ENCODE assay signal across 7 mouse cellular contexts in the genomic region with DNA sequence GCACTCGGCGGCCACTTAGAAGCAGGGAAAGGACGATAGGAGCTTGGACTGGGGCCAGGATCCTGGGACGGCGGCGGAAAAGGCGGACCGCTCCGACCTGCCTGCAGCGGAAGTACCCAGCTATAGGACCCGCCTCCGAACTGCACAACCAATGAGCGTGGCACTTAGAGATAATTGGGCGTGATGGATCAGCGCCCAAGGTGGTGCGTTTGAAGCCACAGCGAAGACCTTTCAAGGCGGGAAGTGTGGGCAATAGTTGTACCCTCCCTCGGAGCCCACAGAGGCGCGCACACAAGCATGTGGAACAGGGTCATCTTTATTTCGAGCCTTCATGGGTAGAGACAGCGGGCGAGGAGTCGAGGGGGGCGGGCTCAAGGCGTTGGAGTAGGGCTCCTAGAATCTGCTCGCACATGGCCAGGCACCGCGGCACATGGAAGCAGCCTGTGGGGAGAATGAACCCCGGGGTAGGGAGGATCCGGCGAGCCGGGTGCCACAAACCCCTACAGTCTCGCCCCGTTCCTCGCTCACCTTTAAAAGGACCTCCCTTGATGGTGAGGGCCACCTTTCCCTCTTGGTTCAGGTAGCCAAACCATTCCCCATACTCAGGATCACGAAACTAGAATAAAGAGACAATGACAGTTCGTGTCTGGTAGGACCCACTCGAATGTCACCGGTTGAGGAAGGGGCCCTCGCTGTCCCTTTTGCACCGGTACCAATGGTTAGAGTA. TPM values are rescaled to one million over a fixed set of nuclear protein-coding genes. Genes with fewer than 3 reads are reported as not detected.
A peak's percentile ranks its signal among the peaks of the same experiment; 100 is the strongest.
DNase-seq lines count a peak whose midpoint lies in the region; ATAC-seq and TF ChIP-seq lines count a peak whose summit lies in the region.

A gene (minus strand): TSS at position 48 of the 727 bp plus-strand sequence.
A gene (minus strand): TSS at position 122 of the 727 bp plus-strand sequence.

- peak; percentile 97 for ATAC-seq in intestine, embryonic 15.5 days

- intact Hi-C loops in left cerebral cortex, postnatal 25 days (cut with DNase I) = loop anchor here (2.0 kb wide), 1 partner anchor 123 kb away; no protein-coding TSS in a partner anchor

- H3K9ac ChIP-seq in intestine, embryonic 15.5 days = peak within 1 kb of the TSS; percentile 59

- no peaks in the 10 kb centered on the region for H3K9me3 ChIP-seq in intestine, embryonic 15.5 days
- no peaks in the 10 kb centered on the region; the same call in 1 of the 2 replicates for H3K9me3 ChIP-seq in midbrain, embryonic 10.5 days (replicated peaks)

- H3K27me3 ChIP-seq in intestine, embryonic 15.5 days (replicated peaks) = no peaks in the 10 kb centered on the region
- no peaks in the 10 kb centered on the region for H3K27me3 ChIP-seq in midbrain, embryonic 10.5 days (ENCODE audit: low read depth, poor library complexity, severe bottlenecking)
- H3K27me3 ChIP-seq in small intestine, adult 2 months (ENCODE audit: control insufficient read depth, insufficient read depth, low read length) = no peaks in the 10 kb centered on the region

- H3K27ac ChIP-seq in intestine, embryonic 15.5 days = peak within 1 kb of the TSS; percentile 83
- H3K27ac ChIP-seq in midbrain, embryonic 10.5 days (replicated peaks) = peak within 1 kb of the TSS; percentile 88
- peak within 1 kb of the TSS; percentile 75 for H3K27ac ChIP-seq in small intestine, adult 2 months (ENCODE audit: insufficient read depth, low read depth, low read length)

- no peak for TF ChIP-seq POLR2A in small intestine, adult 2 months (IDR thresholded peaks at IDR 0.05; ENCODE audit: low read depth, low read length)

- peak; percentile 93 for DNase-seq in adrenal gland, adult 2 months
- peak; percentile 91 for DNase-seq in embryo, embryonic 11 days
- DNase-seq in gastrocnemius, postnatal 25 days = peak; percentile 86
- peak; percentile 78 to 91 for DNase-seq in left cerebral cortex, postnatal 25 days (ENCODE audit: low spot score in 2 of 2)
- DNase-seq in midbrain, embryonic 10.5 days (ENCODE audit: low spot score) = peak; percentile 85

- no peaks in the 10 kb centered on the region for H3K36me3 ChIP-seq in intestine, embryonic 15.5 days
- H3K36me3 ChIP-seq in midbrain, embryonic 10.5 days = peaks cover 32% of the 10 kb centered on the region
- peaks cover 9% of the 10 kb centered on the region for H3K36me3 ChIP-seq in small intestine, adult 2 months (ENCODE audit: control insufficient read depth, insufficient read depth, low read length)

- H3K4me2 ChIP-seq in intestine, embryonic 15.5 days (replicated peaks) = peak within 1 kb of the TSS; percentile 67

- H3K4me3 ChIP-seq in intestine, embryonic 15.5 days (replicated peaks) = peak within 1 kb of the TSS; percentile 51
- peak within 1 kb of the TSS; percentile 66 for H3K4me3 ChIP-seq in midbrain, embryonic 10.5 days
- peak within 1 kb of the TSS; percentile 93 for H3K4me3 ChIP-seq in small intestine, adult 2 months (ENCODE audit: low read depth, low read length)

- TF ChIP-seq CTCF in small intestine, adult 2 months (IDR thresholded peaks at IDR 0.05; ENCODE audit: extremely low read depth, insufficient read length, insufficient replicate concordance, low read depth, low read length) = no peak

- 22% methylated on average over 43 of the region's 43 CpGs for WGBS in intestine, embryonic 15.5 days
- 16% methylated on average over 43 of the region's 43 CpGs for WGBS in midbrain, embryonic 10.5 days
- 15% methylated on average over 43 of the region's 43 CpGs for WGBS in small intestine, adult 2 months

- no peaks in the 10 kb centered on the region for H3K4me1 ChIP-seq in intestine, embryonic 15.5 days (replicated peaks)
- H3K4me1 ChIP-seq in midbrain, embryonic 10.5 days = peaks cover 7% of the 10 kb centered on the region
- H3K4me1 ChIP-seq in small intestine, adult 2 months (ENCODE audit: control insufficient read depth, insufficient read depth, insufficient read length, low read length) = no peaks in the 10 kb centered on the region

RNA-seq across cellular contexts. Expression of the first gene that starts in this region (rescaled TPM):
- total RNA-seq in adrenal gland, adult 2 months (2021) = 1 to 10 TPM; 3.2 to 4.0 TPM
- 9.9 and 11.1 TPM in 2 replicates for polyA plus RNA-seq in adrenal gland, adult 2 months (2012; rRNA removed)
- total RNA-seq in gastrocnemius, postnatal 25 days (2021) = 1 to 10 TPM in 1 of 2 experiments, under 1 TPM in 1; 0.41 to 1.6 TPM
- polyA plus RNA-seq in intestine, embryonic 15.5 days (2015; fragmentation: Nextera tagmentation; extraction: Ambion mirVana) = 3.7 and 4.1 TPM in 2 replicates
- total RNA-seq in left cerebral cortex, postnatal 25 days (2021) = 1 to 10 TPM; 3.6 to 4.7 TPM
- polyA plus RNA-seq in midbrain, embryonic 10.5 days (2016; fragmentation: Nextera tagmentation; extraction: Ambion mirVana) = 1.9 and 2.7 TPM in 2 replicates
- polyA plus RNA-seq in small intestine, adult 2 months (2012; rRNA removed) = 16.7 and 22.9 TPM in 2 replicates

RNA-seq across cellular contexts. Expression of the second gene that starts in this region (rescaled TPM):
- 10 to 100 TPM; 69.6 to 93.8 TPM for total RNA-seq in adrenal gland, adult 2 months (2021)
- polyA plus RNA-seq in adrenal gland, adult 2 months (2012; rRNA removed) = 53.6 and 56.1 TPM in 2 replicates
- total RNA-seq in gastrocnemius, postnatal 25 days (2021) = 10 to 100 TPM; 59.1 to 60.5 TPM
- 163 and 169 TPM in 2 replicates for polyA plus RNA-seq in intestine, embryonic 15.5 days (2015; fragmentation: Nextera tagmentation; extraction: Ambion mirVana)
- 10 to 100 TPM; 45.4 to 53.4 TPM for total RNA-seq in left cerebral cortex, postnatal 25 days (2021)
- polyA plus RNA-seq in midbrain, embryonic 10.5 days (2016; fragmentation: Nextera tagmentation; extraction: Ambion mirVana) = 144 and 159 TPM in 2 replicates
- 33.3 and 50.5 TPM in 2 replicates for polyA plus RNA-seq in small intestine, adult 2 months (2012; rRNA removed)

Comparison
In these comparisons a context has a peak if more than half of its experiments do, and no peak if none do; other contexts are left out.
1. Peak in every context shown above with its lines: DNase-seq, ATAC-seq, H3K4me3 ChIP-seq and H3K27ac ChIP-seq.